Mouse (Mus musculus): Measurements from ENCODE around the gene 1190005I06Rik.

GRCm38 (mm10) chr8:120631441-120632375 lies 15.7 kb downstream of the 1190005I06Rik start:
- TF ChIP-seq POLR2A (IDR thresholded peaks at IDR 0.05; ENCODE audit: insufficient read length, low read depth) (no peak), TCF12 (IDR thresholded peaks at IDR 0.05; ENCODE audit: insufficient read depth, poor library complexity, severe bottlenecking) (no peak), REST (IDR thresholded peaks at IDR 0.05; ENCODE audit: insufficient read depth, insufficient read length) (no peak), USF1 (IDR thresholded peaks at IDR 0.05; ENCODE audit: low read depth) (no peak), POLR2AphosphoS2 (IDR thresholded peaks at IDR 0.05; ENCODE audit: insufficient read length, low read depth) (no peak), CEBPB (IDR thresholded peaks at IDR 0.05; ENCODE audit: insufficient read depth, poor library complexity, severe bottlenecking) (no peak)
